Mouse (Mus musculus) midbrain, embryonic 11.5 days (tissue): ENCODE data around the gene Olfr974. TPM values are rescaled to one million over a fixed set of nuclear protein-coding genes. Genes with fewer than 3 reads are reported as not detected.
"Not testable (repeated sequence)": the region's sequence is repeated elsewhere in the genome, so short reads cannot be mapped to it uniquely, and the experiment has no call there.

Source experiments
- ATAC-seq: fragments of 200-750 bp; cut with Nextera tagmentation; 2 replicates; pipeline ENCODE4 v1.8.0; 2017; ENCODE audit warnings: moderate TSS enrichment, moderate library complexity; ENCODE audit not compliant: low FRiP score
- DNase-seq: peaks from one replicate; pipeline ENCODE4 v3.0.0; 2015; ENCODE audit warnings: low spot score; ENCODE audit errors: missing footprints
- H3K27ac ChIP-seq: fragments of 300-500 bp; sonication (generic); 2 replicates; pipeline ENCODE4 v1.5.1; 2014; ENCODE audit warnings: low read depth, low read length
- H3K27me3 ChIP-seq: fragments of 300-500 bp; sonication (generic); 2 replicates; pipeline ENCODE4 v1.6.1; 2014; ENCODE audit warnings: mild to moderate bottlenecking, low read length, moderate library complexity, mixed read lengths; ENCODE audit not compliant: control insufficient read depth, insufficient read depth
- H3K36me3 ChIP-seq: fragments of 300-500 bp; sonication (generic); 2 replicates; pipeline ENCODE4 v1.6.1; 2014; ENCODE audit warnings: mild to moderate bottlenecking, low read length, moderate library complexity, mixed read lengths; ENCODE audit not compliant: control insufficient read depth, insufficient read depth
- H3K4me1 ChIP-seq: fragments of 300-500 bp; sonication (generic); 2 replicates; pipeline ENCODE4 v1.6.1; 2014; ENCODE audit warnings: low read length; ENCODE audit not compliant: control insufficient read depth, insufficient read depth
- H3K4me2 ChIP-seq: fragments of 300-500 bp; sonication (generic); 2 replicates; pipeline ENCODE4 v1.6.1; 2014; ENCODE audit warnings: mild to moderate bottlenecking, moderate library complexity
- H3K4me3 ChIP-seq: fragments of 300-500 bp; sonication (generic); 2 replicates; pipeline ENCODE4 v1.5.1; 2014; ENCODE audit warnings: low read depth, low read length
- H3K9ac ChIP-seq: fragments of 300-500 bp; sonication (generic); 2 replicates; pipeline ENCODE4 v1.6.1; 2014; ENCODE audit warnings: low read length
- H3K9me3 ChIP-seq: fragments of 300-500 bp; sonication (generic); 2 replicates; pipeline ENCODE4 v1.6.1; 2016; ENCODE audit warnings: low read length; ENCODE audit not compliant: control insufficient read depth
- WGBS: fragments of 180-500 bp; shearing (Covaris S2); extraction: QIAGEN DNeasy Blood & Tissue Kit; methylation state at CpG from one replicate; pipeline ENCODE4 v1.1.7; 2014; 5-methylcytosine and 5-hydroxymethylcytosine counted together
- polyA plus RNA-seq: library from polyadenylated mRNA; unstranded; fragments of >200 nt; fragmentation: Nextera tagmentation; extraction: Ambion mirVana; gene quantifications from 2 replicates; pipeline ENCODE4 v1.2.1, GENCODE M21; 2014

Olfr974 gene
- polyA plus RNA-seq = not detected in 2 replicates

- no peaks in the 10 kb centered on the region for H3K27me3 ChIP-seq
- no peak for ATAC-seq
Observed at GRCm38 (mm10) chr9:39937201-39937600, at the start of gene Olfr974. TSS of gene Olfr974 (plus strand) at chr9:39937501.

GRCm38 (mm10) chr9:39905106-39905505 is 32.2 kb upstream of the Olfr974 start:
- H3K4me2 ChIP-seq = no peak overlapping the region
- ATAC-seq (no peak), DNase-seq (no peak)
- no peak overlapping the region for H3K9ac ChIP-seq
- H3K9me3 ChIP-seq = no peaks in the 10 kb centered on the region
- 83% methylated on average over 6 of the region's 6 CpGs for WGBS
- H3K27ac ChIP-seq = no peak overlapping the region
- H3K4me1 ChIP-seq = no peaks in the 10 kb centered on the region
- no peaks in the 10 kb centered on the region for H3K36me3 ChIP-seq
- H3K4me3 ChIP-seq = no peak overlapping the region
- H3K27me3 ChIP-seq = no peaks in the 10 kb centered on the region

More at GRCm38 (mm10) chr9:39937201-39937600, at the start of gene Olfr974:
- H3K9me3 ChIP-seq = no peaks in the 10 kb centered on the region
- no peaks in the 10 kb centered on the region for H3K4me1 ChIP-seq
- no peak within 1 kb of the TSS for H3K4me3 ChIP-seq
- WGBS = 89% methylated on average over 1 of the region's 1 CpGs
- H3K36me3 ChIP-seq = no peaks in the 10 kb centered on the region
- H3K27ac ChIP-seq = no peak within 1 kb of the TSS
- no peak within 1 kb of the TSS for H3K4me2 ChIP-seq
- no peak within 1 kb of the TSS for H3K9ac ChIP-seq
- DNase-seq = no peak

GRCm38 (mm10) chr9:39907036-39907435 is 30.3 kb upstream of the Olfr974 start, which contains the start of gene Olfr229:
TSS of gene Olfr229 (plus strand) at chr9:39907336.
- ATAC-seq = no peak
- WGBS = 74% methylated on average over 2 of the region's 2 CpGs

GRCm38 (mm10) chr9:39909939-39910338 is 27.4 kb upstream of the Olfr974 start:
- Histone ChIP-seq H3K27me3 (no peaks in the 10 kb centered on the region), H3K4me1 (no peaks in the 10 kb centered on the region), H3K27ac (no peak overlapping the region), H3K9ac (no peak overlapping the region), H3K9me3 (no peaks in the 10 kb centered on the region), H3K4me2 (no peak overlapping the region), H3K4me3 (no peak overlapping the region), H3K36me3 (no peaks in the 10 kb centered on the region)
- WGBS = 89% methylated on average over 3 of the region's 3 CpGs
- DNase-seq (no peak), ATAC-seq (no peak)

More at GRCm38 (mm10) chr9:39907036-39907435, 30.3 kb upstream of the Olfr974 start, which contains the start of gene Olfr229:
- DNase-seq = no peak
- no peak within 1 kb of the TSS for H3K4me2 ChIP-seq
- H3K9me3 ChIP-seq = no peaks in the 10 kb centered on the region
- no peak within 1 kb of the TSS for H3K9ac ChIP-seq
- no peaks in the 10 kb centered on the region for H3K4me1 ChIP-seq
- no peaks in the 10 kb centered on the region for H3K36me3 ChIP-seq
- H3K27ac ChIP-seq = no peak within 1 kb of the TSS
- H3K27me3 ChIP-seq = no peaks in the 10 kb centered on the region
- no peak within 1 kb of the TSS for H3K4me3 ChIP-seq

GRCm38 (mm10) chr9:39927975-39928836 is 9.1 kb upstream of the Olfr974 start:
- H3K4me3 ChIP-seq, H3K27me3 ChIP-seq, H3K36me3 ChIP-seq, DNase-seq, H3K9ac ChIP-seq, H3K4me1 ChIP-seq, H3K27ac ChIP-seq, H3K9me3 ChIP-seq, H3K4me2 ChIP-seq: not testable (repeated sequence)
- no CpG with 5 or more reads among the region's 4 CpGs for WGBS
- peak; percentile 82; the same call in 1 of the 2 replicates for ATAC-seq

GRCm38 (mm10) chr9:39928837-39929236 is 8.5 kb upstream of the Olfr974 start:
- H3K36me3 ChIP-seq, DNase-seq, H3K9ac ChIP-seq, H3K4me3 ChIP-seq, H3K9me3 ChIP-seq, H3K27ac ChIP-seq, H3K27me3 ChIP-seq, H3K4me1 ChIP-seq, H3K4me2 ChIP-seq: not testable (repeated sequence)
- ATAC-seq = peak; percentile 27; the same call in 1 of the 2 replicates
- whole genome bisulfite sequencing = 55% methylated on average over 1 of the region's 1 CpGs

- WGBS = 59% methylated on average over 1 of the region's 1 CpGs
- H3K27ac ChIP-seq = no peak within 1 kb of the TSS
Observed at GRCm38 (mm10) chr9:39951946-39952345, 14.6 kb downstream of the Olfr974 start, which contains the start of gene Olfr975. TSS of gene Olfr975 (minus strand) at chr9:39952046.

GRCm38 (mm10) chr9:39961033-39961432 is 23.7 kb downstream of the Olfr974 start, which contains the start of gene Olfr976:
TSS of gene Olfr976 (minus strand) at chr9:39961133.
- not testable (repeated sequence) for H3K9me3 ChIP-seq, H3K4me3 ChIP-seq, H3K27me3 ChIP-seq, DNase-seq, ATAC-seq, H3K9ac ChIP-seq, H3K27ac ChIP-seq, H3K4me2 ChIP-seq, H3K4me1 ChIP-seq, H3K36me3 ChIP-seq
- 74% methylated on average over 7 of the region's 9 CpGs for WGBS

More at GRCm38 (mm10) chr9:39951946-39952345, 14.6 kb downstream of the Olfr974 start, which contains the start of gene Olfr975:
- Histone ChIP-seq H3K4me1 (no peaks in the 10 kb centered on the region), H3K27me3 (no peaks in the 10 kb centered on the region), H3K9me3 (no peaks in the 10 kb centered on the region), H3K4me3 (no peak within 1 kb of the TSS), H3K9ac (no peak within 1 kb of the TSS), H3K4me2 (no peak within 1 kb of the TSS), H3K36me3 (no peaks in the 10 kb centered on the region)
- ATAC-seq (no peak), DNase-seq (no peak)

GRCm38 (mm10) chr9:39976581-39977145 is 39.4 kb downstream of the Olfr974 start:
- not testable (repeated sequence) for H3K27ac ChIP-seq, H3K36me3 ChIP-seq, H3K4me2 ChIP-seq, H3K9me3 ChIP-seq, H3K9ac ChIP-seq, H3K27me3 ChIP-seq, ATAC-seq, DNase-seq, H3K4me1 ChIP-seq, H3K4me3 ChIP-seq
- 97% methylated on average over 1 of the region's 1 CpGs for WGBS
